Mouse (Mus musculus) gastrocnemius, adult 18-20 months (tissue): ENCODE results near the gene Cmah. TPM values are rescaled to one million over a fixed set of nuclear protein-coding genes. Genes with fewer than 3 reads are reported as not detected.

Experiments used
- DNase-seq: peaks from one replicate; pipeline ENCODE4 v3.0.0; 2021; ENCODE audit warnings: low spot score
- total RNA-seq, 2 experiments: library from RNA; stranded (reverse); gene quantifications; 2 replicates each; pipeline ENCODE4 v1.2.3; 2021

The Cmah gene
- total RNA-seq, 2 experiments from 2014 or later: 0.66 to 1.9 TPM

DNA sequence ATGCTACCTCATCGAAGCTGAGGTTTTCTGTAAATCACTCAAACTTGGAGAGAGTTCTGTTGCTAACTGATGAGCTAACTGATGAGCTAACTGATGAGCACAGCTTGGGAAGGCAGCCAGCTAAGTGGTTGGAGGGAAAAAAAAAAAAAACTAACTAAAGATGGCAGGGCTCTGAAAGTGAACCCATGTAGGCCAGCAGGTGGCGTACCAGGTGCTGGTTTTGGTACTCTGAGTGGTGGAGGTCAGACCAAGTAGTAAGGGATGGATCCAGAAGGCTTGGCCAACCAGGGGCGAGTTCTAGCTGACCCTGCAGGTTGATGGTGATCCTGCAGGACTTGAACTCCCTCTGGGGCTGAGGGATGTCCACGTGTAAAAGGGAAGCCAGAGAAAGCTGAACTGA, 89.2 kb downstream of the Cmah start:
- DNase-seq: peak; percentile 39

DNA sequence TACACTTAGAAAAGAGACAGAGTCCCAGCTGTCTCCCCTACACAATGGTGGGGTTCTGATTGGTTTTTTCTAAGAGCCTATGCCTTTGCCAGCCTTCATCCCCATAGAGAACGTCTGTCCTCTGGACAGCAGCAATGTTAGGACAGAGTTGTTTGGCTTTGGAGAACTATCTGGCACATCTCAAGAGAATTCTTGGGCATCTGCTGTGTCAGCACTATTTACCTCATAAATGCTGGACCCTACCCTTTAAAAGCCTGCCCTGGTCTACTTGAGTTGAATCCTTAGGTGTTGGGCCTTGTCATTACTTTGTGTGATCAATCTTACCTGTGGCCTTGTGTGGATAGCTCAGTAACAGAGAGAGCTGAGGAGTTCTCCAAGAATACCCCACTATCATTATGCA, 90.8 kb downstream of the Cmah start:
- DNase-seq: no peak

DNA sequence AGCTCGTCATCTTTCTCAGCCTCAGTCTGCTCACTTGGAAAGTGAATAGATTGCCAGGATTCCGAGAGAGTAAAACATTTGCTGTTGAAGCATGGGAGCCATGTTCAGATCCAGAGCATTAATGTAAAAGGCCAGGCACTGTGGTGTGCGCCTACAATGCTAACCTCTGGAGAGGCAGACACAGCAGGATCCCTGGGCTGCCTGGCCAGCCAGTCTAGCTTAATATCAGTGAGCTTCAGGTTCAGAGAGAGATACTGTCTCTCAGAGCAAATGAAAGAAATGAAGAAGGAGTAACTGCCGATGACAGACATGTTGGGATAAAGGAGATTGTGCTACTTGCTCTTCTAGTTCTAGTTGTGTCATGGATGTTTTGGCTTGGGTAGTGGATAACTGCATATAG, 91.6 kb downstream of the Cmah start:
- no peak for DNase-seq

DNA sequence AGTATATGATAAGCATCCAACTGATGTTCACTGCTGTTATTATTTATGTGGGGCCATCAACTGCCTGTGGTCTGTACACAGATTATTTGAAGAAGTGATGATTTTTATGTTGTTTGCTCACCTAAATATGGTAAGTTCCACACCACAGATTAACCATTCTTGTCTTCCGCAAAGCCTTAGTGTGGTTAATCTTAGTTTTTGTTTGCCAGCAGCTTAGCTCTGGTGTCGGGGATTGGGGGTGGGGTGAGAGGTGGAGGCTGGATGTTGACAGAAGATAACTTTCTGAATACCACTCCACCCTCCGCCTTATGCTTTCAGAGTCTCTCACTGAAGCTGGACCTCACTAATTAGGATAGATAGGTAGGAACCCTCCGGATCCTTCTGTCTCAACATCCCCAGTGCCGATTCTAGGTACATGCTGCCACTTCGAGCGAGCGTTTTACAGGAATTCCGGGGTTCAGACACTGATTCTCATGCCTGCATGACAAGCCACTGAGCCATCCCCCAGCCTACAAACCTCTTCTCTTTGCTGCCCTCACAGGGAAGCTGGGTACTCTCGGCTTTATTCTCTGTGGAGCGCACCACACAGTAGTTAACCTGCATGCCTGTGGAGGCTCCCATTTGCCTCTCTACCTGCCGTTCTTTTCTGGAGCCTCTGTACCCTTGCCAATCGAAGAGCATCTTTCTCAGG, 92.5 kb downstream of the Cmah start:
- DNase-seq: no peak

DNA sequence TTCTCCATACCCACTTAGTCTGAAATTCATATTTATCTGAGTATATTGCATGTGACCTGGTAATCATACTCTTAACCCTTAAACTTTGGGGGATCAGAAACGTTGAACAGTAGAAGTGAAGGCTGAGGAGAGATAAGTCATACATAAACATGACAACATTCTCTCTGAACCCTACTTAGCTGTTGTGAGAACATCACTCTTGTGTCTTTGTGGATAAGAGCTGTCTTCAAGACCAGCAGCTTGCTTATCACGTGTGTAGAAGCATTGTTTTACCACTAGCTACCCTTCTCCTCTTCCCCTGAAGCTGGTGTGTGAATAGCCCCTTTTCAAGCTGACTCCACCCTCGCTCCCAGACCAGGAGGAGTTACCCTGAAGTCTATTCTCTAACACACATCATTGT, 94.8 kb downstream of the Cmah start:
- no peak for DNase-seq

DNA sequence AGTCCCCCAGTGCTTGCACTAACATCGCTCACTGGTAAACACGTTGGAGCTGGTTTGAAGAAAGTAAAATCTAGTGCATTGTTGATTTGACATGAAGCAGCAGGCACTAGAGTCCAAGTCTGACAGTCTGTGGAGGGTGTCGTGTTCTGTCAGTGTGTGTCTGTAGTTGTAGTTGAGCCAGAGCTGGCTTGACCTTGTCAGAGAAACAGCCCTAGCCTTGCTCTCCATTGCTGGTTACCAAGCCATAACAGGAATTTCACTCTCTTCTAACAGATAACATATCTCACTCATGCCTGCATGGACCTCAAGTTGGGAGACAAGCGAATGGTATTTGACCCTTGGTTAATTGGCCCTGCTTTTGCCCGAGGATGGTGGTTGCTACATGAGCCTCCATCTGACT, 103.0 kb downstream of the Cmah start:
- DNase-seq: no peak

DNA sequence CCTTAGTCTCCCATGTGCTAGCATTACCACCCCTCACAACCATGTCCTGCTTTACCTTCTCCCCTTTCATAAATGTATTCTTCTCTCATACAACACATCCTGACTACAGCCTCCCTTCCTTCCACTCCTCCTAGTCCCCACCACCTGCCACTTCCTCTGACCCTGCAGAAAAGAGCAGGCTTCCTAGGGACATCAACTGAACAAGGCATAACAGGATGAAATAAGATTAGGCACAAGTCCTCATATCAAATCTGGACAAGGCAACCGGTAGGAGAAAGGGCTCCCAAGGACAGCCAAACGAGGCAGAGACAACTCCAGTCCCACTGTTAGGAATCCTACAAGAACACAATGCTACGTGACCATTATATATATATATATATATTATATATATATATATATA, 104.4 kb downstream of the Cmah start:
- no peak for DNase-seq

DNA sequence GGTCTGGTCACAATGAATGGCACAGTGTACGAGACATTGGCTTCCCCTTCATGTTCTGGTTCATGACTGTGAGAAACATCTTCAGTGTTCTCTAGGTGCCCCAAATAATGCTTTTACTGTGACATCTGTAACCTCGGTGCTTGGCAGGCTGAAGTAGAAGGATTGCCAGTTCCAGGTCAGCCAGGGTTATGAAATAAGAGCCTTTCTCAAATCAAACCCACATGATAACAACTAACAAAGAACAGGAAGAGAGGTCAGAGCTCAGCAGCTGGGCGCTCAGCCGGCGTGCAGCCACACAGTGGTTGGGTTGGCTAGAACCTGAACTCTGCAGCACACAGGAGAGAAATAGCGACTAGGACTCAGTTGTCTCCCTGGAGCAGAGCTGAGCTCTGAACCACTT, 115.1 kb downstream of the Cmah start:
- DNase-seq: peak; percentile 10

DNA sequence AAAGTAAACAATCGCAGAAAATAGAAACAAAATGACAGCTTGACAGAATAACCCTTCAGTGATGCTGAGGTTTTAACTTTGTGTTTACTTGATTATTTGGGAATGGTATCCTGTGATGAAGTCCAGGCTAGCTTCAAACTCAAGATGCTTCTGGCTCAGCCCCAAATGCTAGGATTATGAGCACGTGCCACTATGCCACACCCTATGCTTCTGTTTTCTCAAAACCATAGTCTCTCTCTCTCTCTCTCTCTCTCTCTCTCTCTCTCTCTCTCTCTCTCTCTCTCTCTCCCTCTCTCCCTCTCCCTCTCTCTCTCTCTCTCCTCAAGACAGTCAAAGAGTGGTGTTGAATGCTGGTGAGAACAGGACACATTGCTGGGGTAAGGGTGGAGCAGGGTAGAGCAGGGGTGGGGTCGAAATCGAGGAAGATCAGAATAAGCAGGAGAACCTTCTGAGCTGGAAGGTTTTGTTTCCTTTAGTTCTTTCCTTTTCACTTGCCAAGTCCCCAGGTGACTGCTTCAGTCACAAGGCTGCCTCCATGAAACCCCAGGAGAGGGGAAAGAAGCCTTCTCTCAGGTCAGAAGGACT, 116.7 kb downstream of the Cmah start:
- DNase-seq: no peak

DNA sequence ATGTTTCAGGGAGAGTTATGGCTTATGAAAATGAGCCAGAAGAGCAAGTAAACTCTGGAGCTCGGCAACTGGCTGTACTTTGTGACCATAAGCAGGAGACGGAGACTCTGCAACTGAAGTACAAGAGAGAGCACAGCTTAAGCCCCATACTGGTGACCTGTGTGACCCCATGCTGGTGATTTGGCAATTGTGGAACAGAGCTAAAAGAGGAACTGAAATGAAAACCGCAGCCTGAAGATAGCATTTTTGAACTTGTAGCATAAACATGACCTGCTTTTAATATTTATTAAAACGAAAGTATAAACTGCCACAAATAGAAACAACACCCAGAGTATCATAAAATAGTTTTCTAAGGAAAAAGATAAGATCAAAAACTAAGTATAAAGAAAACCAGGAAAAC, 117.5 kb downstream of the Cmah start:
- DNase-seq: peak; percentile 20

DNA sequence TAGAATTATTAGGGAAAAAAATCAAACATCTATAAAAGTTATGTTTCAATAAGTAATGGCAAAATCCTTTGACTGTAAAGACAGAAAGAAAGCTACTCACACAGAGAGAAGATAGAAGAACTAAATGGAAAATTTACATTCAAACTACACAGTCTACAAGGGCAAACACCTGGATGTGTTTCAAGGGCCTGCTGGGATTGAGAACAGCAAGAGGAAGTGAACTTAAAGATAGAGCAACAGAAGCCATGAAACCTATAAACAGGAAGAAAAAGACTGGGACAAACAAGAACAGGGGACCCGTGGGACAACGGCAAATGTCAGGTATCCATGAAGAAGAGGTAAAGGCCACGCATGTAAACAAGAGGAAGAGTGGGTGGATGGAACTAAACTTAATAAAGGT, 118.0 kb downstream of the Cmah start:
- no peak for DNase-seq

DNA sequence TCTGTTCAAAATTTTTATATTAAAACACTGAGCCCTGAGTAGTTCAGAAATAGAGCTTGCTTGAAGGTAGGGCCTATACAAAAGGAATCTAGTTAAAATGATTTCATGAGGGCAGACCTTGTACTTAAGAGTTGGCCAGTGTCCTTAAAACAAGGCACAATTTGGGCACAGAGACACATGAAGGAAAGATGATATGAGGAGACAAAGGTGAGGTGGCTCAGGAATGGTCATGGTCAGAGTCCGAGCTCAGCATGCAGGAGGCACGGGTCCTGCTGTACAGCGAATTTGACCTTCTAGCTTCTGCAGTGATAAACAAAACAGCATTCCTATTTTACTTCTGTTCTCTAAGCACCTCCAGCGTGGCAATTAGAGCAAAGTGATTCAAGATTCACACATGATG, 118.9 kb downstream of the Cmah start:
- DNase-seq: no peak

DNA sequence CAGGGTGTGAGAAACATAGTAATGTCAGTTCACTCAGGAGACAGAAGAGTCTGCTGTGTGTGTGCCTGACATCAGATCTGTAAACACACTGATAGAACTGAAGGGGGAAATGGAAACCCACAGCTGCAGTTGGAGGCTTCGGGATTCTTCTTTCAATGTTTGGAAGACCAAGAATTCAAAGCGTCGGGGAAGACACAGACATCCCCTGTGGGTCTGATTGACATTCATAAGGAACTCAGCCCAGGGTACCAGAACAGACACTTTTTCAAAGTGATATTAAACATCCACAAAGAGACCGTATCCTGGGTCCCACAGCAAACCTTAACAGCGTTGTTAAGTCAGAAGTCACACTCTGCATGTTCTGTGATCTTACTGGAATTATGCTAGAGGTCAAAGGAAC, 119.8 kb downstream of the Cmah start:
- no peak for DNase-seq

DNA sequence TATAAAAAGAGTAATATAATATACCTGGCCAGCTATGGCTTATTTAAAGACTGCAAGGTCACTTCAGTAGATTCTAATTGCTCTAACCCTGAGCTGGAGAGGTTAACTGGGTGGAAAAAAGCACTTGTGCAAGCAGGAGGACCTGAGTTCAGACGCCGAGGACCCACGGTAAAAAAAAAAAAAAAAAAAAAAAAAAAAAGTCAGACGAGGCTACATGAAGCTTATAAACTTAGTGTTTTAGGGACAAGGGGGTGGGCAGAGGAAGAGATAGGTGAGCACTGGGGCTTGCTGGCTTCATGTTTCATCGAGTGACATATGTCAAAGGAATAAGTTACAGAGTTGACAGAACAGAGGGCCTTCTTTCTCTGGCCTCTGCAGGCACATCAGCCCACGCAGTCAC, 121.4 kb downstream of the Cmah start:
- DNase-seq: no peak

DNA sequence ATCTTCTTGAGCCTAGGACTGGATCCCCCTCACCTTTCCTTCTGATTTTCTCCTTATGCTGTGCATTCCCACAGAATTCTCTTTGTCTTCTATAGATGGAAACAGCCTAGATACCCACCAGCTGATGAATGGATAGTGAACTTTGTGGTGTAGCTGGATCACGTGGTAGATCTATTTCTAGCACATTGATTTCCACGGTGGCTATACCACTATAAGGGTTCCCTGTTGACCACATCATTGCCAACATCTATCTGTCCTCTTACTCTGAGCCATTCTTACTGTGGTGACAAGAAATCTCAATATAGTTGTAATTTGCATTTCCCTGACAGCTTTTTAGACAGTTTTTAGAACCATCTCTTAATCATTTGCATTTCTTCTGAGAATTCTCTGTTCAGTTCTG, 124.3 kb downstream of the Cmah start:
- no peak for DNase-seq

DNA sequence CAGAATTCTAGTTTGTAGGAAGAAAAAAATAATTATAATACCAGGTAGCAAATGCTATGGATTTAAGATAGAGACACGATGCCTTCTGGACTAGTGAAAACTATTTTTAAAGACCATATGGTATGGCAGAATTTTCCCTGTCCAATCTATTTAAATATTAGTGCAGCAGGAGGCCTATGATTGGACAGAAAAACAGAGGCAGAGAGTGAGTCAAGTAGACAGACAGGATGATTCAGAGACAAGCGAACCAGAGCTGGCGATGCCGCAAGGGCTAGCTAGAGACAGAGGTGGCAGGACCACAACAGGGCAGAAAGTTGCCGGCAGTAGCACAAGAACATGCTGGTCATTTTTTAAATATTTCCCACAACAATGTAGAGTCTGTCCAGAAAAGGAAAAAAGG, 126.5 kb downstream of the Cmah start:
- no peak for DNase-seq

DNA sequence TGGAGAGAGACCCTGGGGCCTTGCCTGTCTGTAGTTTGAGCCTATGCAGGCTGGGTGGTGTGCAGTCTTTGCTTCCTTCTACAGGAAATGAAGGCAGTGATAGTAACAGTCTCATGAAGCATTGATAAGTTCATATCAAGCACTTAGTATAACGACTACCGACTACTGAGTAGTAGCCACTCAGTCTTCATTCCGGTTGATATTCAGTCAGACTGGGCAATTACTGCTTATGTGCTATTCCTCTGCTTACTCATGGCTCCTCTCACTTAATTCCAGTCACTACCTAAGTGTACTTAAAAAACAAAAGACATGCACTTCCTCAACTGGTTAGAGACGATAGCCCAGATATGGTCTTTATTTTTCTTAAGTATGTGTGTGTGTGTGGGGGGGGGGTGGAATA, 129.2 kb downstream of the Cmah start:
- DNase-seq: no peak

DNA sequence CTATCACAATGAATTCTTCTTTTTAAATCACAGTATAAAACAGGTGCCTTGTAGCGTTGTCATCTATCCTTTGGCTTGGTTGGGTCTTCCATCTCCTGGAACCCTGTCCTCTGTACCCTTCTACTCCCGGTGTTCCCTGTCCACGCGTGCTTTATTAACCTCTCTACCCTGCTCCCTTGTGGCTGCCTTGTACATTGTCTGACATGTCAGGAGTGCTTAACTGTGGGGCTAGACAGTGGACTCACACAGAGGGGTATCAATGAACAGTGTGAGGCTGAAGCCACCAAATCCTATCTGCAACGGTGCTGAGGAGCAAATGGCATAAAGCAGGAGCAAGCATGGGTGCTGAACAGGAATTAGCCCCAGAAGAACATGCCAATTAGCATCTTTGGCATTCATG, 133.3 kb downstream of the Cmah start:
- DNase-seq: no peak

DNA sequence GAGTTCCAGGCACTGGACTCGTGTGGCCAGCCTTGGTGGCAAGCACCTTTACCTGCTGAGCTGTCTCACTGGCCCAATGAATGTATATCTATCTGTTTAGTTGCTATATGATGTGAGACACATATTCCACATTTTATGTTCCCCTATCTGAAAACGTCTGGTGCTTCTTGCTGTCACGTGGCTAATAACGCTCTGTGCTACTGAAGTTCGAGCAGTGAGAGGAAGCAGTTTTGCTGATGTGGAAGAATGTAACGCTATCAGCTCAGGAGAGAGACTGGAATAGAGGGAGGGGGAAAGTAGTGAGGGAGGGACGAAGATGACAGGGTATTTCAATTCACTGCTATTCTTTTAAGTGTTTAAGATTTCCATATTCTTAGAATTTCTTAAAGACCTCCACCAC, 136.6 kb downstream of the Cmah start:
- DNase-seq: no peak

DNA sequence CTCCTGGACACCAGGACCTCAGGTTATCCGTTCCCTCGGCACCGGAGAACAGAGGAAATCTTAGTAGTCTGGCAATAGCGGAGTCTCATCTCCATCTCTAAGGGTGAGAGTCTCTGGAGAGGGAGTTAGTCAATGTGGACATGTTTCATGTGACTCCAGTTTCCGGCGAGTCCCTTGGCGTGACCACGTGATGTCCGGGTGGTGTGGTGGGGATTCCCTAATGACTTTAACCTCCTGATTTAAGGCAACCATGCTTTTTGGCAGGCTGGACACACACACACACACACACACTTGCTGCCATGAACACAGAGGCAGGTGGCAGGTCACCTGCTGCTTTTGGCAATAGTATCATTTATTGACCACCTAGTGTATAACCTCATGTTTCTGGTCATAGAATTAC, 138.8 kb downstream of the Cmah start:
- DNase-seq: no peak

DNA sequence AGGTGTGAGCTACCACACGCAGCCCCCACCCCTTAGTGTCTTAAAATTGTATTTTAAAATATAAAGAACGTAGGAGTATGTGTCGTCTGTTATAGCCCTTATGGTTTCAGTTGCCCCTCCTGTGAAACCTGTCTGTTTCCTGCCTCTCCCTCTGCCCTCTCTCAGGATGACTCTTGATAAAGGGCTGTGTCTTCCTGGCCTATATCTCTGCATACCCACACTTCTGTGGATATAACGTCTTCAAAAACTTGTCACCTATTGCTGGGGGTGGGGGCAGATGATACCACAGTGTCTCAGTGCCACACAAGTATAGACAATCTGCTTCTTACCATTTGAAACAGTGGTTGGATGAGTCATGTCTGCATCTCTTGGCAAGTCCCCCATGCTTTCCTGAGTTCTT, 140.6 kb downstream of the Cmah start:
- DNase-seq: no peak

DNA sequence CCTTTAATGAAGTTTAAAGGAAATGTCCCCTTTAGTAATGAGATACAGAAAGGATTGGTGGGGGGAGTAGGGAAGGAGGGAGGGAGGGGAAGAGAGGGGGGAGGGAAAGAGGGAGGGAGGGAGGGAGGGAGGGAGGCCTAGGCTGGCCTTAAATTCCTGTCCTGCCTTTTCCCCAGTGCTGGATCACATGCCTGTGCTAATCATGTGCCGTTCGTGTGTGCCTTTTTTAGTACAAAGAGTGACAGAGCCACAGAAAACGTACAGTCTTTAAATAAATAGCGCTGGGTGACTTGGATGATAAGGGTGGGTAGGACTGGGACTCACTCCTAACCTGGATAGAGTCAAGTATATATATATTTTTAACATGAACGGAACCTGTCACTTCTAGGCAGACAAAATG, 150.4 kb downstream of the Cmah start:
- no peak for DNase-seq

DNA sequence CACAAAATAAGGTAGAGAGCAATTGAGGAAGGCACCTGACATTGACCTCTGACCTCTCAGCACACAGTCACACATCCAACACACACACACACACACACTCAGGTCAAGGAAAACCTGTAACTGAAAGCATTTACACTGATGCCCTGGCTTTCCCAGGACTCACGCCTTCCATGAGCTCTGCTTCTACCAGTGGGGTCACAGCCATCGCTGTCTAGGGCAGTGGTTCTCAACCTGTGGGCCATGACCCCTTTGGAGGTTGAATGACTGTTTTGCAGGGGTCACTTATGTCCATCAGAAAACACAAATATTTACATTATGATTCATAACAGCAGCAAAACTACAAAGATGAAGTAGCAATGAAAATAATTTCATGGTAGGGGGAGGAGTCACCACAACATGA, 152.3 kb downstream of the Cmah start:
- no peak for DNase-seq

DNA sequence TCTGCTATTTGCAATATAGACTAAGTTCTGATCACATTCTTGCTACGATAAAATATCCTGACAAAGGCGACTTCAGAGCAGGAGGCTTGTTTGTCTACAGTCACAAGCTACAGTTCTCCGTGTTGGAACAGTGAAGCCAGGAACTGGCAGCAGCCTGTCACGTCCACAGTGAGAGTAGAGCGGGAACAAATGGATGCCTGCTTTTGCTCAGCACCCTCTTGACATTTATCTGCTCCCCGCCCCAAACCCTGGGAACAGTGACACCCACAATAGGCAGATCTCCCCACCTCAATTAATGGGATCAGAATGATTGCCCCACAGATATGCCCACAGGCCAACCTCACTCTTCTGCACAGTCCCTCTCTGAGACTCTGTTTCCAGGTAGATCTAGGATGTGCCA, 153.6 kb downstream of the Cmah start:
- DNase-seq: no peak
